Mouse (Mus musculus): ENCODE measurements around the gene Lrrc10. TPM values are rescaled to one million over a fixed set of nuclear protein-coding genes. Genes with fewer than 3 reads are reported as not detected.
A peak's percentile ranks its signal among the peaks of the same experiment; 100 is the strongest.
"Not testable (repeated sequence)": the region's sequence is repeated elsewhere in the genome, so short reads cannot be mapped to it uniquely, and the experiment has no call there.

The Lrrc10 gene
- total RNA-seq, 1 experiment = 0.27 TPM

DNA sequence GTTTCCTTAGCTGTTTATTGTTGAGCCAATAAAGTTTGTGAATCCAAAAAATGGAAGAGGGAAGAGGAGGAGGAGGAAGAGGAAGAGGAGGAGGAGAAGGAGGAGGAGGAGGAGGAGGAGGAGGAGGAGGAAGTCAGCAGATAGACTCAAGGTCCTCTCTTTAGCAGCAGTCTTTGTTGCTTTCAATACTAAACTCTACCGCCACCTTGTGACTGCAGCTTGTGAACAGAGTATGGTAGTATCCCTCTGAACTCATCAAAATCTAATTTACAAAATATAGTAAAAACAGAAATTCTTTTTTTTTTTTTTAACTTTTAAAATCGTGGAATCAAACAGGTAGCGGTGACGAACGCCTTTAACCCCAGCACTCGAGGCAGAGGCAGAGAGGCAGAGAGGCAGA lies 4.8 kb upstream of the Lrrc10 start:
- no peak overlapping the region for H3K4me3 ChIP-seq (ENCODE audit: insufficient read depth in 1 of 2, low read depth in 1 of 2, low read length in 2 of 2, poor library complexity in 1 of 2, severe bottlenecking in 1 of 2)
- TF ChIP-seq CHD2 (IDR thresholded peaks at IDR 0.05; ENCODE audit: low read depth, low read length) (no peak), ZC3H11A (IDR thresholded peaks at IDR 0.05; ENCODE audit: borderline replicate concordance, low read depth, low read length) (no peak; the same call in 1 of the 2 replicates)
- H3K27ac ChIP-seq (ENCODE audit: insufficient read depth, low read depth, low read length, poor library complexity, severe bottlenecking) = no peak overlapping the region
- H3K36me3 ChIP-seq (ENCODE audit: control insufficient read depth, insufficient read depth, low read length, poor library complexity, severe bottlenecking) = no peaks in the 10 kb centered on the region
- DNase-seq (ENCODE audit: low read depth, low spot score) = no peak
- peaks cover 5 to 11% of the 10 kb centered on the region in 2 experiments; a peak in 3 of 4 replicates for H3K4me1 ChIP-seq (ENCODE audit: control insufficient read depth in 2 of 2, insufficient read depth in 2 of 2, low read length in 2 of 2, poor library complexity in 1 of 2)
- H3K9ac ChIP-seq (ENCODE audit: insufficient read depth, low read depth, low read length, poor library complexity, severe bottlenecking) = no peak overlapping the region
- in situ Hi-C loops (cut with MboI; ENCODE audit: low sequenced_read_pairs in 2 of 2, unreplicated experiment in 2 of 2) = no loop called here
- no peaks in the 10 kb centered on the region for H3K9me3 ChIP-seq (ENCODE audit: control insufficient read depth, insufficient read depth, low read depth, low read length)

DNA sequence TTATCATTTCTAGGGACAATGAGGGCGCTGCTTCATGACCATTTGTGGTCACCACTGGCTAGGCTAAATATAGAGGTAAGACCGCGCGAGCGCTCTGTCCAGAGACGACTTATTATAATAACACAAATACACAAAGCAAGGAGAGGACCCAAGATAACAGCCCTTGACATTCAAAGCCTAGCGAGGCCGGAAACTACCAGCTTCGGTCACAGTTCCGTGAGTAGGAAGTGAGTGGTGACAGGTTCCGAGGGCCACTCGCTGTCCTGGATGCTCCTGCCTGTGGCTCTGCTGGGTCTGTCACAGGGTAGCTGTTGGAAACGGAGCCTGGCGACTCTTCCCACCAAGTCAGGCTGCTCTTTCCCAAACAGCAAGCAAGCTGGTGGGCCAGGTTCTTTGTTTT lies 2.8 kb upstream of the Lrrc10 start:
- Histone ChIP-seq H3K27ac (ENCODE audit: insufficient read depth, low read depth, low read length, poor library complexity, severe bottlenecking) (no peak overlapping the region), H3K36me3 (ENCODE audit: control insufficient read depth, insufficient read depth, low read length, poor library complexity, severe bottlenecking) (no peaks in the 10 kb centered on the region), H3K4me1 (ENCODE audit: control insufficient read depth in 2 of 2, insufficient read depth in 2 of 2, low read length in 2 of 2, poor library complexity in 1 of 2) (peaks cover 7 to 10% of the 10 kb centered on the region in 2 experiments), H3K9ac (ENCODE audit: insufficient read depth, low read depth, low read length, poor library complexity, severe bottlenecking) (no peak overlapping the region), H3K4me3 (ENCODE audit: insufficient read depth in 1 of 2, low read depth in 1 of 2, low read length in 2 of 2, poor library complexity in 1 of 2, severe bottlenecking in 1 of 2) (no peak overlapping the region), H3K9me3 (ENCODE audit: control insufficient read depth, insufficient read depth, low read depth, low read length) (no peaks in the 10 kb centered on the region)
- in situ Hi-C loops (cut with MboI; ENCODE audit: low sequenced_read_pairs in 2 of 2, unreplicated experiment in 2 of 2) = no loop called here
- TF ChIP-seq CHD2 (IDR thresholded peaks at IDR 0.05; ENCODE audit: low read depth, low read length) (no peak), ZC3H11A (IDR thresholded peaks at IDR 0.05; ENCODE audit: borderline replicate concordance, low read depth, low read length) (no peak), HCFC1 (IDR thresholded peaks at IDR 0.05; ENCODE audit: borderline replicate concordance, insufficient read depth, low read length) (no peak), MAFK (IDR thresholded peaks at IDR 0.05; ENCODE audit: insufficient read depth, low read depth, low read length) (no peak), ZNF384 (IDR thresholded peaks at IDR 0.05; ENCODE audit: low read depth, low read length) (no peak)
- DNase-seq (ENCODE audit: low read depth, low spot score) = no peak

DNA sequence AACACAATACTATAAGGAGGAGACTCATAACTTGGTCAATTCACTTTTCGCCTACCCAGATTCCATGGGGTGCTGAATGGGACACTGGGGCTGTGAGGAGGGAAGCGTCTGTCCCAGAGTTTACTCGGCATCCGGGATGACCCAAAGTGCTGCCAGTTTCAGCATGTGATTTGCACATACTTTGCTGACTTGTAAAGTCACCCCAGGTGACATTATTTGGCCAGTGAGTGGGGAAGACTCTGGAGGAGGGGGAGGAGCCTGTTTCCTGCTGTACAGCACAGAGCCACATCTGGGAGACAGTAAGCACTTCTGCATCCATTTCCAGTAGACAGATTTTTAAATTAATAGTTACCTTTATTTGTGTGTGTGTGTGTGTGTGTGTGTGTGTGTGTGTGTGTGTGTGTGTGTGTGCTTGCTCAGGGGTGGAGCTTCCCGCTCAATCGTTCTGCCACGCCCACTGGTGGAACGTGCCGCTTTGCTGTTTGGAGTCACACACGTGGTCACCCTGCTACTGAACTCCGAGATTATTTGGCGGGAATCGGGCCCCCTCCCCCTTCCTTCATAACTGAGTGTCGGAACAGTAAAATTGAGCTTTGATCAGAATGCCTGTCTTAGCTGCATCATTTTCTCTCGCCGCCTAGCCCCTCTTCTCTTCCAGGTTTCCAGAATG lies 1.5 kb upstream of the Lrrc10 start:
- in situ Hi-C loops (cut with MboI; ENCODE audit: low sequenced_read_pairs in 2 of 2, unreplicated experiment in 2 of 2); H3K27ac ChIP-seq (ENCODE audit: insufficient read depth, low read depth, low read length, poor library complexity, severe bottlenecking); DNase-seq (ENCODE audit: low read depth, low spot score); H3K36me3 ChIP-seq (ENCODE audit: control insufficient read depth, insufficient read depth, low read length, poor library complexity, severe bottlenecking); H3K9me3 ChIP-seq (ENCODE audit: control insufficient read depth, insufficient read depth, low read depth, low read length): not testable (repeated sequence)
- H3K4me3 ChIP-seq (ENCODE audit: insufficient read depth in 1 of 2, low read depth in 1 of 2, low read length in 2 of 2, poor library complexity in 1 of 2, severe bottlenecking in 1 of 2) = peak overlapping the region in 1 of 2 experiments; percentile 39; a peak in 2 of 4 replicates
- H3K4me1 ChIP-seq (ENCODE audit: control insufficient read depth in 2 of 2, insufficient read depth in 2 of 2, low read length in 2 of 2, poor library complexity in 1 of 2) = peaks cover 7 to 10% of the 10 kb centered on the region in 2 experiments
- peak overlapping the region; percentile 63; the same call in 1 of the 2 replicates for H3K9ac ChIP-seq (ENCODE audit: insufficient read depth, low read depth, low read length, poor library complexity, severe bottlenecking)

DNA sequence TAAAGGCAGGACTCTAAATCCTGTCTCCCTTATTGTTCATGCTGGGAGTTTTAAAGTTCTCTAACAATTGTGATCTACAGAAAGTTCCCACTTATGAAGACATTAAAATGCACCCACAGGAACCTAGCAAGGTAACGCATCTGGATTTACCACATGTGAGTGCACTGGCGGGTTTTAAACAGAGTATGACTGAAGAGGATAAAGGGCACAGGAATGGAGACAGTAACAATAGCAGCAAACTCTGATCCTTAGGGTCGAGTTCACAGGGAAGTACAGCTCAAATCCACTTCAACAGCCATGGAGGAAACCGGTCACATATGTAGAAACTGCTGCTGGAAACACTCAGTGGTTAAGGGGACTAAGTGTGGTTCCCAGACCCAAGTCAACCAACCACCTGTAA lies 4.1 kb downstream of the Lrrc10 start:
- Histone ChIP-seq H3K9me3 (ENCODE audit: control insufficient read depth, insufficient read depth, low read depth, low read length) (no peaks in the 10 kb centered on the region), H3K9ac (ENCODE audit: insufficient read depth, low read depth, low read length, poor library complexity, severe bottlenecking) (no peak overlapping the region), H3K4me1 (ENCODE audit: control insufficient read depth in 2 of 2, insufficient read depth in 2 of 2, low read length in 2 of 2, poor library complexity in 1 of 2) (peaks cover 3 to 6% of the 10 kb centered on the region in 2 experiments; a peak in 3 of 4 replicates), H3K36me3 (ENCODE audit: control insufficient read depth, insufficient read depth, low read length, poor library complexity, severe bottlenecking) (peaks cover 42% of the 10 kb centered on the region), H3K4me3 (ENCODE audit: insufficient read depth in 1 of 2, low read depth in 1 of 2, low read length in 2 of 2, poor library complexity in 1 of 2, severe bottlenecking in 1 of 2) (no peak overlapping the region), H3K27ac (ENCODE audit: insufficient read depth, low read depth, low read length, poor library complexity, severe bottlenecking) (no peak overlapping the region)
- in situ Hi-C loops (cut with MboI; ENCODE audit: low sequenced_read_pairs in 2 of 2, unreplicated experiment in 2 of 2) = no loop called here
- DNase-seq (ENCODE audit: low read depth, low spot score) = no peak
- TF ChIP-seq ZC3H11A (IDR thresholded peaks at IDR 0.05; ENCODE audit: borderline replicate concordance, low read depth, low read length) (no peak), HCFC1 (IDR thresholded peaks at IDR 0.05; ENCODE audit: borderline replicate concordance, insufficient read depth, low read length) (no peak), MAFK (IDR thresholded peaks at IDR 0.05; ENCODE audit: insufficient read depth, low read depth, low read length) (no peak), ZNF384 (IDR thresholded peaks at IDR 0.05; ENCODE audit: low read depth, low read length) (no peak), CHD2 (IDR thresholded peaks at IDR 0.05; ENCODE audit: low read depth, low read length) (no peak)

Measured in ES-E14 (cell line).